Mouse (Mus musculus) A20 (cell line): ENCODE results near the gene Klhl36.

Source experiments
- DNase-seq: peaks from one replicate; pipeline ENCODE4 v3.0.0-alpha.2; 2011; ENCODE audit warnings: low read depth, low spot score

The Klhl36 gene

GRCm38 (mm10) chr8:119926474-119926873 lies 64.4 kb downstream of the Klhl36 start:
- peak; percentile 71 for DNase-seq
